Comparison of ENCODE assay signal across 19 mouse cellular contexts in genomic region chr17:75772861-75773260, GRCm38 (mm10).
"Had no signal": no experiment of that assay in that cellular context is flagged by ENCODE, and none has a peak within 500 bp of the region (broad histone marks: within the 10 kb centered on the region; RNA-seq: fewer than 3 reads in every experiment).

No protein-coding gene starts in this region.

- H3K36me3 ChIP-seq: midbrain, embryonic 10.5 days; midbrain, embryonic 12.5 days; neural tube, embryonic 13.5 days; neural tube, embryonic 15.5 days had no signal

- H3K4me2 ChIP-seq: lung, embryonic 14.5 days; midbrain, embryonic 12.5 days; neural tube, embryonic 13.5 days; neural tube, embryonic 15.5 days had no signal

- H3K9me3 ChIP-seq: neural tube, embryonic 13.5 days; neural tube, embryonic 15.5 days had no signal

- H3K4me3 ChIP-seq: midbrain, embryonic 10.5 days; midbrain, embryonic 12.5 days; myocyte; neural tube, embryonic 13.5 days; neural tube, embryonic 15.5 days had no signal

- H3K9ac ChIP-seq: lung, embryonic 14.5 days; midbrain, embryonic 12.5 days; neural tube, embryonic 13.5 days; neural tube, embryonic 15.5 days had no signal

- H3K4me1 ChIP-seq: midbrain, embryonic 10.5 days; midbrain, embryonic 12.5 days; neural tube, embryonic 13.5 days; neural tube, embryonic 15.5 days had no signal

- DNase-seq: lung, adult 18-20 months; lung, embryonic 14.5 days; lung, postnatal 10 days; lung, postnatal 4 days; midbrain, embryonic 14.5 days; retina, postnatal 1 day; right cerebral cortex, adult 18-20 months; right cerebral cortex, postnatal 25 days; right cerebral cortex, postnatal 4 days; spleen, adult 18-20 months; thymus, adult 2 months; thymus, postnatal 25 days; thymus, postnatal 4 days had no signal

- ATAC-seq: midbrain, embryonic 16.5 days had no signal

- H3K27ac ChIP-seq: midbrain, embryonic 10.5 days; midbrain, embryonic 12.5 days; neural tube, embryonic 13.5 days; neural tube, embryonic 15.5 days had no signal

- H3K27me3 ChIP-seq: midbrain, embryonic 12.5 days; neural tube, embryonic 13.5 days; neural tube, embryonic 15.5 days had no signal
